Mouse (Mus musculus) hindbrain, embryonic 13.5 days (tissue): Measurements from ENCODE around the gene Gm2431. TPM values are rescaled to one million over a fixed set of nuclear protein-coding genes. Genes with fewer than 3 reads are reported as not detected.
A peak's percentile ranks its signal among the peaks of the same experiment; 100 is the strongest.
"Not testable (repeated sequence)": the region's sequence is repeated elsewhere in the genome, so short reads cannot be mapped to it uniquely, and the experiment has no call there.

Experiments
- ATAC-seq: fragments of 200-750 bp; cut with Nextera tagmentation; 2 replicates; pipeline ENCODE4 v1.8.0; 2017; ENCODE audit warnings: moderate TSS enrichment; ENCODE audit not compliant: low FRiP score
- H3K27ac ChIP-seq: fragments of 300-500 bp; sonication (generic); 2 replicates; pipeline ENCODE4 v1.5.1; 2015; ENCODE audit warnings: inconsistent platforms, mild to moderate bottlenecking, moderate library complexity
- H3K27me3 ChIP-seq: fragments of 300-500 bp; sonication (generic); 2 replicates; pipeline ENCODE4 v1.6.1; 2015; ENCODE audit warnings: mild to moderate bottlenecking, inconsistent platforms
- H3K36me3 ChIP-seq: fragments of 300-500 bp; sonication (generic); 2 replicates; pipeline ENCODE4 v1.6.1; 2015; ENCODE audit warnings: mild to moderate bottlenecking, inconsistent platforms
- H3K4me1 ChIP-seq: fragments of 300-500 bp; sonication (generic); replicated peaks from 2 replicates; pipeline ENCODE4 v1.6.1; 2015; ENCODE audit warnings: inconsistent platforms
- H3K4me2 ChIP-seq: fragments of 300-500 bp; sonication (generic); 2 replicates; pipeline ENCODE4 v1.6.1; 2015; ENCODE audit warnings: inconsistent platforms, mild to moderate bottlenecking, moderate library complexity
- H3K4me3 ChIP-seq: fragments of 300-500 bp; sonication (generic); 2 replicates; pipeline ENCODE4 v1.5.1; 2015; ENCODE audit warnings: mild to moderate bottlenecking, inconsistent platforms
- H3K9ac ChIP-seq: fragments of 300-500 bp; sonication (generic); 2 replicates; pipeline ENCODE4 v1.6.1; 2015; ENCODE audit warnings: mild to moderate bottlenecking, inconsistent platforms
- H3K9me3 ChIP-seq: fragments of 300-500 bp; sonication (generic); 2 replicates; pipeline ENCODE4 v1.6.1; 2016; ENCODE audit warnings: inconsistent platforms
- WGBS: fragments of 180-500 bp; shearing (Covaris S2); methylation state at CpG from one replicate; pipeline ENCODE4 v1.1.7; 2015; 5-methylcytosine and 5-hydroxymethylcytosine counted together
- polyA plus RNA-seq: library from polyadenylated mRNA; unstranded; fragments of >200 nt; fragmentation: Nextera tagmentation; extraction: Ambion mirVana; gene quantifications from 2 replicates; pipeline ENCODE4 v1.2.1, GENCODE M21; 2015

Gm2431 gene
- polyA plus RNA-seq, result not detected in 2 replicates

- H3K9me3 ChIP-seq, H3K4me2 ChIP-seq, H3K27ac ChIP-seq, H3K36me3 ChIP-seq, H3K9ac ChIP-seq, H3K4me1 ChIP-seq, H3K27me3 ChIP-seq, ATAC-seq, H3K4me3 ChIP-seq: not testable (repeated sequence)
- WGBS, result 74% methylated on average over 1 of the region's 1 CpGs
These were observed at the start of gene Gm2431 for GRCm38 (mm10) chr7:142258254-142258653. Gene Gm2431 (minus strand): TSS chr7:142258354.

- 87% methylated on average over 1 of the region's 1 CpGs for WGBS
- not testable (repeated sequence) for H3K4me2 ChIP-seq, H3K4me3 ChIP-seq, H3K9ac ChIP-seq, H3K27ac ChIP-seq, H3K36me3 ChIP-seq, H3K9me3 ChIP-seq, ATAC-seq, H3K4me1 ChIP-seq, H3K27me3 ChIP-seq
These were observed 45.8 kb upstream of the Gm2431 start for GRCm38 (mm10) chr7:142303929-142304328.

DNA sequence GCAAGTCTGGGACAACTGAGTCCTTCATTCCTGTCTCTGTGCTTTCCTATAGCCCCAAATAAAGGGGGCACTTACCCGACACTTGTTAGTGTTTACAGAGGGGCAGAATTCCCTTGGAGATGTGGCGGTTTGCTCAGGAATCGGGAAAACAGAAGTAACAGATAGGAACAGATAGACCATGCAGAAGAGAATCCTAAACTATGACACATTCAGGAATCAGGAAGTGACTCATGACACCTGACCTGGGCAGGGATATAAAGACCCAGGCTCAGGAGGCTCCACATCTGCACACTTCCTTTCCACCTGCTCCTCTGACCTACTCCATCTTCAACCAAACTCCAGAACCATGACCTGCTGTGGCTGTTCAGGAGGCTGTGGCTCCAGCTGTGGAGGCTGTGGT, 45.1 kb upstream of the Gm2431 start, which contains the start of gene Krtap5-4:
TSS of gene Krtap5-4 (plus strand) at position 301 of the 400 bp plus-strand sequence.
- Histone ChIP-seq H3K4me1 (no peaks in the 10 kb centered on the region), H3K36me3 (no peaks in the 10 kb centered on the region), H3K9ac (no peak within 1 kb of the TSS), H3K27me3 (peaks cover 6% of the 10 kb centered on the region; the same call in 1 of the 2 replicates), H3K4me3 (no peak within 1 kb of the TSS), H3K4me2 (no peak within 1 kb of the TSS), H3K27ac (no peak within 1 kb of the TSS), H3K9me3 (no peaks in the 10 kb centered on the region)
- no peak for ATAC-seq
- WGBS, result 73% methylated on average over 3 of the region's 3 CpGs

DNA sequence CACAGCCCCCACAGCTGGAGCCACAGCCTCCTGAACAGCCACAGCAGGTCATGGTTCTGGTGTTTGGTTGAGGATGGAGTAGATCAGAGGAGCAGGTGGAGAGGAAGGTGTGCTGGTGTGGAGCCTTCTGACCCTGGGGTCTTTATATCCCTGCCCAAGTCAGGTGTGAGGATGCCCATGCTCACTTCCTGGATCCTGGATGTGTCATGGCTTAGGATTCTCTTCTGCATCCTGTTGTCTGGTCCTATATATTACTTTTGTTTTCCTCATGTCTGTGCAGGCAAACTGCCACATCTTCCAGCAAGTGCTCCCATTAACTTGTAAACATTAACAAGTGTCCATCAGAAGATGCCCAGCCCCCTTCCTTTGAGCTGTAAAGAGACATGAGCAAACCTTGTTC, 38.9 kb upstream of the Gm2431 start, which contains the start of gene Krtap5-1:
TSS of gene Krtap5-1 (minus strand) at position 101 of the 400 bp plus-strand sequence.
- ATAC-seq, H3K9ac ChIP-seq, H3K4me2 ChIP-seq, H3K36me3 ChIP-seq, H3K27ac ChIP-seq, H3K9me3 ChIP-seq, H3K4me3 ChIP-seq, H3K4me1 ChIP-seq, H3K27me3 ChIP-seq: not testable (repeated sequence)

- not testable (repeated sequence) for H3K4me2 ChIP-seq, H3K36me3 ChIP-seq, H3K4me3 ChIP-seq, H3K9ac ChIP-seq, H3K9me3 ChIP-seq, H3K27me3 ChIP-seq, H3K27ac ChIP-seq, ATAC-seq, H3K4me1 ChIP-seq
- WGBS, result 48% methylated on average over 4 of the region's 4 CpGs
These were observed 38.0 kb upstream of the Gm2431 start for GRCm38 (mm10) chr7:142296108-142296507.

GRCm38 (mm10) chr7:142295418-142295817, 37.3 kb upstream of the Gm2431 start:
- peaks cover 2% of the 10 kb centered on the region; the same call in 1 of the 2 replicates for H3K27me3 ChIP-seq
- no peaks in the 10 kb centered on the region for H3K36me3 ChIP-seq
- no peak for ATAC-seq
- no peak overlapping the region for H3K4me2 ChIP-seq
- H3K27ac ChIP-seq, result no peak overlapping the region
- no peak overlapping the region for H3K9ac ChIP-seq
- H3K9me3 ChIP-seq, result no peaks in the 10 kb centered on the region
- no peak overlapping the region for H3K4me3 ChIP-seq
- no peaks in the 10 kb centered on the region for H3K4me1 ChIP-seq

- H3K36me3 ChIP-seq, H3K4me3 ChIP-seq, H3K9me3 ChIP-seq, H3K27ac ChIP-seq, H3K27me3 ChIP-seq, H3K9ac ChIP-seq, ATAC-seq, H3K4me1 ChIP-seq, H3K4me2 ChIP-seq: not testable (repeated sequence)
- 0% methylated on average over 2 of the region's 2 CpGs for WGBS
These were observed 35.7 kb upstream of the Gm2431 start for GRCm38 (mm10) chr7:142293851-142294250.

DNA sequence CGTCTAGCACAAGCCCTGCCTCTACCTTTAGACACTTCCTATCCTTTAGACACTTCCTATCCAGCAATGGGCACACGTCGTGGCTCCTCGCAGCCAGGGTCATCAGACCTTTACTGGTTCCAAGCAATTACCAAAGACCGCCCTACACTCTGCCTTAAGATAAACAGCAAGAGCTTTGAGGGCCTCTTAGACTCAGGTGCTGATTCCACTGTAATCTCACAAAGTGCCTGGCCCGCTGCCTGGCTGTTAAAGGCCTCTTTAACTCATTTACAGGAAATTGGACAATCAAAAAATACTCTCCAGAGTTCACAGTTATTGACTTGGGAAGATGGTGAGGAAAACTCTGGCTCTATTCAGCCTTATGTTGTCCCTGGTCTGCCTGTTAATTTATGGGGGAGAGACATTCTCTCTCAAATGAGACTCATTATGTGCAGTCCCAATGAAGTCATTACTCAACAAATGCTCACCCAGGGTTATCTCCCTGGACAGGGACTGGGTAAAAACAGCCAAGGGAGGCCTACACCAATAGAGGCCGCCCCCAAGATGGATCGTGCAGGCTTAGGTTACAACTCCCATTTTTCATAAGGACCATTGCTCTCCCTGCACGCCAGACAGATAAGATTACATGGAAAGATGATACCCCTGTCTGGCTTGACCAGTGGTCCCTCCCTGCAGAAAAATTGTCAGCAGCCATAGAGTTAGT, 27.9 kb upstream of the Gm2431 start:
- not testable (repeated sequence) for H3K36me3 ChIP-seq, H3K4me2 ChIP-seq, ATAC-seq, H3K4me3 ChIP-seq, H3K9ac ChIP-seq, H3K27ac ChIP-seq, H3K9me3 ChIP-seq
- 79% methylated on average over 9 of the region's 9 CpGs for WGBS
- Histone ChIP-seq H3K27me3 (peaks cover 25% of the 10 kb centered on the region), H3K4me1 (peaks cover 15% of the 10 kb centered on the region)

GRCm38 (mm10) chr7:142285130-142285835, 27.1 kb upstream of the Gm2431 start:
- Histone ChIP-seq H3K27ac (peak overlapping the region; percentile 76), H3K9ac (peak overlapping the region; percentile 68), H3K36me3 (no peaks in the 10 kb centered on the region), H3K27me3 (peaks cover 25% of the 10 kb centered on the region), H3K9me3 (no peaks in the 10 kb centered on the region), H3K4me3 (peak overlapping the region; percentile 51), H3K4me1 (peaks cover 15% of the 10 kb centered on the region), H3K4me2 (peak overlapping the region; percentile 72)
- WGBS, result 25% methylated on average over 23 of the region's 23 CpGs
- peak; percentile 82 for ATAC-seq

DNA sequence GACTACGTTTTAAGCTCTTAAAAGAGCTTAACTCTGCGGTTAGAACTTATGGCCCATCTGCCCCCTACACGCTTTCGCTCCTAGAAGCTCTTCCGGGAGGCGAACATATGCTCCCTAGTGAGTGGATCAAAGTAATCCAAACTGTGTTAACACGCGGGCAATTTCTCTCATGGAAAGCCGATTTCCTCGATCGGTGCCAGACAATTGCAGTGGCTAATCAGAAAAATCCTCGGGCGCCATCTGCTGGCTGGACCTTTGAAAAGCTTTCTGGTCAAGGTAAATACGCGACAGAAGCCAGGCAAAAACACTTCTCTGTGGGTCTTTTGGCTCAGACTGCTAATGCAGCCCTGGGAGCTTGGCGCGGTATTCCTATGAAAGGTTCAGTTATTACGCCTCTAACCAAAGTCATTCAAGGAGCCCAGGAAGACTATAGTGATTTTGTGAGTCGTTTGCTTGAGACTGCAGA, 26.5 kb upstream of the Gm2431 start:
- no peaks in the 10 kb centered on the region for H3K36me3 ChIP-seq
- under 1% methylated on average over 19 of the region's 19 CpGs for WGBS
- peak; percentile 85 for ATAC-seq
- peak overlapping the region; percentile 76 for H3K27ac ChIP-seq
- peak overlapping the region; percentile 68 for H3K9ac ChIP-seq
- peaks cover 29% of the 10 kb centered on the region for H3K27me3 ChIP-seq
- peaks cover 15% of the 10 kb centered on the region for H3K4me1 ChIP-seq
- peak overlapping the region; percentile 72 for H3K4me2 ChIP-seq
- peak overlapping the region; percentile 51 for H3K4me3 ChIP-seq
- H3K9me3 ChIP-seq, result no peaks in the 10 kb centered on the region

DNA sequence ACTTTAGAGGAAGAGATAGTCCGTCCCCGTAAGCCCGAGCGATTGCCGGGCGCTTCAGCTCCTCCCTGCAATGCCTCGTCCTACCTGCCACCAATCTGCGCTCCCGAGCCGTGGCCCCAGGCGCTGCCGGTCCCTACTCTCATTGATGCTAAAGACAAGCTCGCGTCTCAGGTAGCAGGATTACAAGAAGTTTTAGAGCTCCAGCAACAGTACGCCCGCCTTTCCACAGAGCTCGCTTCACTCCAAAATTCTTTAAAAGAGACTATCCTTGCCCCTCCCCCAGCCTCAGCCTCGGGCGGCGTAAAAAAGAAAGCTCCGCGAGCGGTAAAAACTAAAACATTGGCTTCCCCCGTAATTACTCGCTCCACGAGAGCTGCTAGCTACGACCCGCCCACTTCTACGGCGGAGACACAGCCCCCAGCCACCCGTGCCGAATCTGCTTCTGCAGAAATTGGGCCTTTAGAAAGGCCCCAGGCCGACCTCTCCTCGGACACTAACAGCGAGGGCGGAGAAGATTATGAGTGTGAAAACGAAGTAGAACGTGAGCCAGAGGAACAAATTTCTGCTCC, 26.0 kb upstream of the Gm2431 start:
- H3K27ac ChIP-seq, result peak overlapping the region; percentile 76
- H3K4me2 ChIP-seq, result peak overlapping the region; percentile 72
- peak overlapping the region; percentile 68 for H3K9ac ChIP-seq
- H3K4me1 ChIP-seq, result peaks cover 15% of the 10 kb centered on the region
- no peaks in the 10 kb centered on the region for H3K9me3 ChIP-seq
- WGBS, result under 1% methylated on average over 38 of the region's 38 CpGs
- H3K27me3 ChIP-seq, result peaks cover 29% of the 10 kb centered on the region
- no peaks in the 10 kb centered on the region for H3K36me3 ChIP-seq
- ATAC-seq, result peak; percentile 55; the same call in 1 of the 2 replicates
- peak overlapping the region; percentile 51 for H3K4me3 ChIP-seq

- peaks cover 29% of the 10 kb centered on the region for H3K27me3 ChIP-seq
- H3K4me2 ChIP-seq, H3K27ac ChIP-seq, H3K4me3 ChIP-seq, H3K36me3 ChIP-seq, H3K9me3 ChIP-seq, H3K9ac ChIP-seq, ATAC-seq: not testable (repeated sequence)
- H3K4me1 ChIP-seq, result peaks cover 15% of the 10 kb centered on the region
- 17% methylated on average over 2 of the region's 2 CpGs for WGBS
These were observed 24.7 kb upstream of the Gm2431 start for GRCm38 (mm10) chr7:142282847-142283246.
